Mouse (Mus musculus): ENCODE data around the gene Abca17. TPM values are rescaled to one million over a fixed set of nuclear protein-coding genes. Genes with fewer than 3 reads are reported as not detected.
A peak's percentile ranks its signal among the peaks of the same experiment; 100 is the strongest.

Abca17 gene
- polyA plus RNA-seq, 1 experiment = not detected

DNA sequence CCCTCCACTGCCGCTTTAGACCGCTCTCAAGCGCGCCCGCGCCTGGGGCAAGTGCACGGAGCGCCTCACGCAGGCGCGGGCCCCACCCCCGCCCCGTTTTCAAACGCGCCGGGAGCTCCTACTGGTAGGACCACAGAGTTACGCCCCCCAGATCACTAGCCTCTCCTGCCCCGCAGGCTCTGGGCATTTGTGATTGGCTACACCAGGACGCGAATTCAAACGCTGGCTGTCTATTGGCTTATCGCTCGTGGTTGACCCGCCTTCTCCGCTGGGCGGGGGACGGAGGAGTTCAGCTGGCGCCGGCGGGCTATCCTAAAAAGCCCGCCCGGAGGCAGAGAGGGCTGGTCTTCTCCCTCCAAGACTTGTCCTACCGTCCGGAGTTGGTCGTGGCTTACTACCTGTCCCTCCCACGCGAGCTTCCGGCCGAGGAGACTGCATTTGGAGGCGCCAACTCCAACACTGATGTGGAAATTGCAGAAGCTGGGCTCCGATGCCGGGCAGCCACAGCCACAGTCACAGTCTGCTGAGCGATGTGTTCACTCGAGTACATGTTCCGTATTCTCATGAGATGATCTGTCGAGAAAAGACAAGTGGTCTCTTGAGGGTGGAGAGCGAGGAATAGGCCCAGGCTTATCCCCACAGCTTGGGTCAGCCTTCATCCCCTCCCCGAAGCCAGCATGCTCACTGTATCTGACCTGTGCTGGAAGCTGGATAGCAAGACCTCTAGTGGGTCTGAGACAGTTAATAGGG is 99.4 kb downstream of the Abca17 start, which contains the start of gene Ccnf:
TSS of gene Ccnf (minus strand) at position 165 of the 750 bp plus-strand sequence.
- Histone ChIP-seq H3K36me3 (ENCODE audit: control insufficient read depth, insufficient read depth) (peaks cover 29% of the 10 kb centered on the region), H3K27me3 (ENCODE audit: control insufficient read depth, insufficient read depth, insufficient read length) (no peaks in the 10 kb centered on the region), H3K79me2 (ENCODE audit: control insufficient read depth, insufficient read depth) (peaks cover 47% of the 10 kb centered on the region), H3K79me3 (ENCODE audit: low read depth) (peaks cover 36% of the 10 kb centered on the region), H3ac (ENCODE audit: control insufficient read depth, insufficient read length, low read depth) (peak within 1 kb of the TSS; percentile 94), H3K4me3 (ENCODE audit: insufficient read depth, poor library complexity, severe bottlenecking) (peak within 1 kb of the TSS; percentile 83)
- no peak for TF ChIP-seq MYOG (IDR thresholded peaks at IDR 0.05; ENCODE audit: control insufficient read depth, extremely low read depth, insufficient read length)
- no peak for TF ChIP-seq USF1 (IDR thresholded peaks at IDR 0.05; ENCODE audit: low read depth)
- TF ChIP-seq FOSL1 (IDR thresholded peaks at IDR 0.05; ENCODE audit: insufficient read depth, low read length, poor library complexity, severe bottlenecking) = no peak
- no peak for TF ChIP-seq CTCF (IDR thresholded peaks at IDR 0.05; ENCODE audit: control insufficient read depth, insufficient read depth, insufficient read length)
- no peak for TF ChIP-seq MYOD1 (IDR thresholded peaks at IDR 0.05; ENCODE audit: control insufficient read depth, insufficient read length, low read depth)
- TF ChIP-seq MAX (IDR thresholded peaks at IDR 0.05) = no peak
- no peak for TF ChIP-seq CEBPB (IDR thresholded peaks at IDR 0.05; ENCODE audit: low read depth)

DNA sequence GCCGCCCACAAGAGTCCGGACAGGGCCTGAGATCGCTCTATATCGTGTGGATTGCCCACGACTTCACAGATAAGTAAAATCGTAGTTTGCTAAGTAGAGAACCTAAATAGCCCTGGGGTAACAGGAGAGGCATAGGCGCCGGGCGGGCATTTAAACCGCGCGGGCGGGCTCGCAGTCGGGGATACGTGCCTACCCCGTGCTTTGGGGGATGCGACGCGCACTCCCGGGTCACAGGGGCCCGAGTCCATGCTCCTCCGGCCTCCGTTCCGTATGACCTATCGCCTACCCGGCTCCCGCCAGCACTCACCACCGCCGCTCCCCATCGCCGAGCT is 99.9 kb downstream of the Abca17 start:
- peaks cover 40% of the 10 kb centered on the region for H3K79me3 ChIP-seq (ENCODE audit: low read depth)
- peaks cover 33% of the 10 kb centered on the region for H3K36me3 ChIP-seq (ENCODE audit: control insufficient read depth, insufficient read depth)
- H3K79me2 ChIP-seq (ENCODE audit: control insufficient read depth, insufficient read depth) = peaks cover 51% of the 10 kb centered on the region
- no peaks in the 10 kb centered on the region for H3K27me3 ChIP-seq (ENCODE audit: control insufficient read depth, insufficient read depth, insufficient read length)
- TF ChIP-seq CTCF (IDR thresholded peaks at IDR 0.05; ENCODE audit: control insufficient read depth, insufficient read depth, insufficient read length) = no peak
- TF ChIP-seq USF1 (IDR thresholded peaks at IDR 0.05; ENCODE audit: low read depth) = no peak
- H3K4me3 ChIP-seq (ENCODE audit: insufficient read depth, poor library complexity, severe bottlenecking) = peak overlapping the region; percentile 83
- peak overlapping the region; percentile 94 for H3ac ChIP-seq (ENCODE audit: control insufficient read depth, insufficient read length, low read depth)

DNA sequence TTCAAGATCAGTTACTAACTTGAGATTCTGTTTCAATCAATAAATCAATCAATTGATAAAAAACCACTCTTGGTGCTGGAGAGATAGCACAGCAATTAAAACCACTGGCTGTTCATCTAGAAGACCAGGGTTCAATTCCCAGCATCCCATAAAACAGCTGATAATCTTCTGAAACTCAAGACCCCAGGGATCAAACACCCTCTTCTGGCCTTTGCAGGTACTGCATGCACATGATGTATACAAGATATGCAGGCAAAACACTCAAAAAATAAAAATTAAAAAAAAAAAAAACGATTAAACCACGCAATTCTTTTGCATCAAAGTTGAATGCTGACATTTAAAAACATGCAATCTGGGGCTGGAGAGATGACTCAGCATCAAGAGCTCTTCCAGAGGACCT is 102.2 kb downstream of the Abca17 start:
- Histone ChIP-seq H3ac (ENCODE audit: control insufficient read depth, insufficient read length, low read depth) (no peak overlapping the region), H3K36me3 (ENCODE audit: control insufficient read depth, insufficient read depth) (peaks cover 33% of the 10 kb centered on the region), H3K4me3 (ENCODE audit: insufficient read depth, poor library complexity, severe bottlenecking) (no peak overlapping the region), H3K79me2 (ENCODE audit: control insufficient read depth, insufficient read depth) (peaks cover 51% of the 10 kb centered on the region), H3K27me3 (ENCODE audit: control insufficient read depth, insufficient read depth, insufficient read length) (no peaks in the 10 kb centered on the region), H3K79me3 (ENCODE audit: low read depth) (peaks cover 40% of the 10 kb centered on the region)
- TF ChIP-seq CTCF (IDR thresholded peaks at IDR 0.05; ENCODE audit: control insufficient read depth, insufficient read depth, insufficient read length) = no peak
- no peak for TF ChIP-seq MYOD1 (IDR thresholded peaks at IDR 0.05; ENCODE audit: control insufficient read depth, insufficient read length, low read depth)
- no peak for TF ChIP-seq FOSL1 (IDR thresholded peaks at IDR 0.05; ENCODE audit: insufficient read depth, low read length, poor library complexity, severe bottlenecking)
- no peak for TF ChIP-seq USF1 (IDR thresholded peaks at IDR 0.05; ENCODE audit: low read depth)
- TF ChIP-seq CEBPB (IDR thresholded peaks at IDR 0.05; ENCODE audit: low read depth) = no peak
- TF ChIP-seq MYOG (IDR thresholded peaks at IDR 0.05; ENCODE audit: control insufficient read depth, extremely low read depth, insufficient read length) = no peak
- TF ChIP-seq MAX (IDR thresholded peaks at IDR 0.05) = no peak

DNA sequence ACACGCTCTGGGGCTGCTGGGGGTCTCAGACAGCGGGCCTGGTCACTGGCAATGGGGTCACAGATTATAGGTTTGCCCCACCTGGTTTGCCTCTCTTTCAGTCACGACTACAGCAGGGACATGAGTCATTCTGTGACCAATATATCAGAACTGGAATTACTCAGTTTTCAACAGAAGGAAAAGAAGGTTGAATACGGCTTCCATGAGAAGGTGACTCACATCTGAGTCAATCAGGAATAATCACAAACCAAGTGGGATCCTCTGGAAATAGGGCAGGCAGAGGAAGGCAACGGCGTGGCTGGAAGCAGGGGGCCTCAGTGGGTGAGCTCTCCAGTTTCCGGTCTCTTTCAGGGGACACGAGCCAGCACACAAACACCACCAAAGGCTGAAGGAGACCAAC is 106.8 kb downstream of the Abca17 start:
- Histone ChIP-seq H3K27me3 (ENCODE audit: control insufficient read depth, insufficient read depth, insufficient read length) (no peaks in the 10 kb centered on the region), H3K36me3 (ENCODE audit: control insufficient read depth, insufficient read depth) (peaks cover 68% of the 10 kb centered on the region), H3K4me3 (ENCODE audit: insufficient read depth, poor library complexity, severe bottlenecking) (no peak overlapping the region), H3K79me3 (ENCODE audit: low read depth) (peaks cover 35% of the 10 kb centered on the region), H3ac (ENCODE audit: control insufficient read depth, insufficient read length, low read depth) (no peak overlapping the region), H3K79me2 (ENCODE audit: control insufficient read depth, insufficient read depth) (peaks cover 61% of the 10 kb centered on the region)
- no peak for TF ChIP-seq MAX (IDR thresholded peaks at IDR 0.05)
- no peak for TF ChIP-seq CTCF (IDR thresholded peaks at IDR 0.05; ENCODE audit: control insufficient read depth, insufficient read depth, insufficient read length)
- peak; percentile 98 for TF ChIP-seq FOSL1 (IDR thresholded peaks at IDR 0.05; ENCODE audit: insufficient read depth, low read length, poor library complexity, severe bottlenecking)
- no peak for TF ChIP-seq USF1 (IDR thresholded peaks at IDR 0.05; ENCODE audit: low read depth)
- peak; percentile 2 for TF ChIP-seq MYOD1 (IDR thresholded peaks at IDR 0.05; ENCODE audit: control insufficient read depth, insufficient read length, low read depth)
- TF ChIP-seq MYOG (IDR thresholded peaks at IDR 0.05; ENCODE audit: control insufficient read depth, extremely low read depth, insufficient read length) = no peak
- no peak for TF ChIP-seq CEBPB (IDR thresholded peaks at IDR 0.05; ENCODE audit: low read depth)

DNA sequence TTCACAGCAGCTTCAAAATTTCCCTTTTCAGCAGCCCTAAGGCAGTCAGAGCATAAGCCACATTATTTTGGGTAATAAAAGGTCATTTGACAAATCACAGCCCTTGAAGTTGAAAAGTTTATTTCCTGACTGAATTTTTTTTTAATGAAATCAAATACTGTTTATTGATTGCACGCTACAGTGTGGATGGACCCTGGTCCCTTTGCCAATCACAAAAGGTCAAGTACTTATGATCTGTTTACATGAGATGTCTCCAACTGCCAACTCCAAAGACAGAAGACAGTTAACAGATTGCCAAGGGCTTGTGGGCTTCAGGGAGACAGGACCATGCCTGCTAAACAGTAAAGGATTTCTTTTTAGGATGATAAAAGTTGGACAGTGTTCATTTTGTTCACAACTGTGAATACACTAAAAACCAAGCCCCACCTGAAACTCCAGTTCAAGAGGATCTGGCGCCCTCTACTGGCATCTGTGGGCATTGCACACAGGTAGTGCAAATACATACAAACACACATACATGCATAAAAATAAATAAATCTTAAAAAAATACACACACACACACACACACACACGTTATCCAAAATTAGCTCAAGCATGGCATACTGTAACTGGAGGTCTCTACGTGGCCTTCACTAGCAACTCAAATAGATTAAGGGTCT is 107.4 kb downstream of the Abca17 start:
- Histone ChIP-seq H3K79me3 (ENCODE audit: low read depth) (peaks cover 30% of the 10 kb centered on the region), H3K4me3 (ENCODE audit: insufficient read depth, poor library complexity, severe bottlenecking) (no peak overlapping the region), H3ac (ENCODE audit: control insufficient read depth, insufficient read length, low read depth) (no peak overlapping the region), H3K36me3 (ENCODE audit: control insufficient read depth, insufficient read depth) (peaks cover 66% of the 10 kb centered on the region), H3K27me3 (ENCODE audit: control insufficient read depth, insufficient read depth, insufficient read length) (no peaks in the 10 kb centered on the region), H3K79me2 (ENCODE audit: control insufficient read depth, insufficient read depth) (peaks cover 55% of the 10 kb centered on the region)
- TF ChIP-seq CTCF (IDR thresholded peaks at IDR 0.05; ENCODE audit: control insufficient read depth, insufficient read depth, insufficient read length) (no peak), USF1 (IDR thresholded peaks at IDR 0.05; ENCODE audit: low read depth) (no peak), MYOG (IDR thresholded peaks at IDR 0.05; ENCODE audit: control insufficient read depth, extremely low read depth, insufficient read length) (no peak), MAX (IDR thresholded peaks at IDR 0.05) (no peak), FOSL1 (IDR thresholded peaks at IDR 0.05; ENCODE audit: insufficient read depth, low read length, poor library complexity, severe bottlenecking) (no peak), CEBPB (IDR thresholded peaks at IDR 0.05; ENCODE audit: low read depth) (no peak)
